Mouse (Mus musculus): Measurements from ENCODE around the gene Gm20532. TPM values are rescaled to one million over a fixed set of nuclear protein-coding genes. Genes with fewer than 3 reads are reported as not detected.
A peak's percentile ranks its signal among the peaks of the same experiment; 100 is the strongest.

The Gm20532 gene
- polyA plus RNA-seq, 1 experiment = not detected

DNA sequence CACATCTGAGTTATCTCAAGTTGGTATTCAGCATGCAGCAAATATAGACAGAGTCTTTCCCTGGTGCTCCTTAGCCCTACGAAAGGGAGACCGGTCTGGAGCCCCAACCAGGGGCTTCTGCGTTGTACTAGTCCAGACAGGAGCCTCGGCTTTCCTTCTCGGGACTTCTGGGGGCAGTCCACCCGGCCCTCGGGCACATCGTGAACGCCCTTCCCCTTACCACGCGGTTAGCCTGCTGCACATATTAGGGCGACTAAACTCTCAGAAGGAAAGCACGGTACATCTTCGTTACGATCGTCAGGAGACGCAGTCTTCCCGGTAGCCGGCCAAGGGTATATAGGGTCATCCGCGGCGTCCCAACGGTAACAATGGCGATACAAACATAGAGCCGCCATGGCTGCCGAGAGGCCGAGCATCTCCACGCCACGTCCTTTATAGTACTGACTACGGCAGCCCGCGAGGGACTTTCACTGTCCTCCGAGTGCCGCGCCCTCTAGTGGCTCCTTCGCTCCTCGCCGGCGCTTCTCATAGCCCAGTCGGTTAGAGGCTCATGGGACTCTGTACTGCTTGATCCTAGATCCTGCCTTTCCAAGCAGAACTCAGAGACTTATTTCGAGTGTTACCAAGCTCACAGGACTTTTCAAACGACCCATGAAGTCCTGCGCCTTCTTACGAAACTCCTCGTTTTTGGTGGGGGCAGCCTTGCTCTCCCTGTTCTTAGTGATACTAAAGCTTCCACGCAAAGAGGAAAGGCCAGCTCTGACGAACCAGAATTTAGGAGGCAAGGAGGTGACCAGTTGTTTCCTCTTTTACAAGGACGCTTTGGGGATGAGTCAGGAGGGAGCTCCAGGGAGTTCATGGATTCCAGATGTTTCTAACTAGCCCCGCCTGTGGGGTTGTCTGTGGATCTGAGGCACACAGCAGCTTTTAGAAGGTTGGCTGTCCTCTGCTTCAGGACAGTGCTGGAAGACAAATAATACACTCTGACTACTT, 53.7 kb downstream of the Gm20532 start:
- peak; percentile 94 to 98 for DNase-seq
- H3K27me3 ChIP-seq (ENCODE audit: control insufficient read depth, insufficient read depth, low read length) = no peaks in the 10 kb centered on the region
- peaks cover 25% of the 10 kb centered on the region for H3K4me1 ChIP-seq (ENCODE audit: control insufficient read depth, insufficient read depth, low read length)
- peak overlapping the region; percentile 99 for H3K4me3 ChIP-seq (replicated peaks; ENCODE audit: insufficient read depth, low read depth, low read length)
- WGBS = 5% methylated on average over 49 of the region's 49 CpGs
- peak; percentile 88 for TF ChIP-seq POLR2A (IDR thresholded peaks at IDR 0.05; ENCODE audit: borderline replicate concordance, insufficient read depth, low read length)
- TF ChIP-seq CTCF (IDR thresholded peaks at IDR 0.05; ENCODE audit: borderline replicate concordance, insufficient read depth, low read depth, low read length) = peak; percentile 84
- H3K27ac ChIP-seq (ENCODE audit: insufficient read depth, low read length) = peak overlapping the region; percentile 74

DNA sequence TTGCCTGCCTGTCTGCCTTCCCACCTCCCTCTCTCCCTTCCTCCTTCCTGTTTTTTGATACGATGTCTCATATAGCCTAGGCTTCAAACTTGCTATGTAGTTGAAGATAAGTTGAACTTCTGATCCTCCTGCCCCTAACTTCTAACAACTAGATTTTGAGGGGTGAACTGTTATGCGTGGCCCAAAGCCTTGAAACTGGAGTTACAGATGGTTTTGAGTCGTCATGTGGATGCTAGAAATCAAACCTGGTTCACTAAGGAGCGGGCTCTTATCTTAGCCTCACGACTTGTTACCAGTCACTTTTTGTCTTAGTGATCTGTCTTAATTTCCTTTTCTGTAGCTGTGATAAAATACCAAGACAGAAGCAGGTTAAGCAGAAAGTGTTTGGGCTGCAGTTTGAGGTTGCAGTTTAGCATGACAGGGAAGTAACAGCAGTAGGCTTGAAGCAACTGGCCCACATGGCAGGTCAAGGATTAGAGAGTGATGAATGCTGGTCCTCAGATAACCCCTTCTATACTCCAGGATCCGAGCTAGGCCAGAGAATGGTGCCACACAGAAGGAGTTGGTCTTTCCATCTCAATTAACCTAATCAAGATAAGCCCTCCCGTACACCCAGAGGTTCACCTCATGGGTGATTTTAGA, 54.7 kb downstream of the Gm20532 start:
- Histone ChIP-seq H3K27ac (ENCODE audit: insufficient read depth, low read length) (no peak overlapping the region), H3K27me3 (ENCODE audit: control insufficient read depth, insufficient read depth, low read length) (no peaks in the 10 kb centered on the region), H3K4me3 (replicated peaks; ENCODE audit: insufficient read depth, low read depth, low read length) (no peak overlapping the region), H3K4me1 (ENCODE audit: control insufficient read depth, insufficient read depth, low read length) (peaks cover 15% of the 10 kb centered on the region)
- peak in 1 of 2 experiments; percentile 3 for DNase-seq
- TF ChIP-seq CTCF (IDR thresholded peaks at IDR 0.05; ENCODE audit: borderline replicate concordance, insufficient read depth, low read depth, low read length) = no peak
- TF ChIP-seq POLR2A (IDR thresholded peaks at IDR 0.05; ENCODE audit: borderline replicate concordance, insufficient read depth, low read length) = no peak
- 81% methylated on average over 7 of the region's 7 CpGs for WGBS

DNA sequence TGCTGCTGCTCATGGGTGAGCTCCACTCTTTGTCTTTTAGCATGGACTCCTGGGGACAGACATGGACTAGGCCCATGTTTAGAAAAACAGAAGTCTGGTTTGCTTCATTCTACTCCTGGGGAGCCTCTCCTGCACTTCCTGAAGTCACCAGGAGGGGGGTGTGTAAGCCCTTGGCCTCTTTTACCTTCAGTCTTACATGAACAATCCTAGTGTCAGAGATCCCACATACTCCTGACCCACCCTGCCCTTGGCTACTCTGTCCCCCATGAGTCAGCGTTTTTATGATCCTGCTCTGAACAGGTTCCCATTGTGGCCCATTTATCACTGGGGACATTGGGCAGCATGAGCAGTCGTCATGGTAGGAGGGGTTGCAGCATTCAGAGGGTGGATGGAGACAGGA, 57.5 kb downstream of the Gm20532 start:
- Histone ChIP-seq H3K27me3 (ENCODE audit: control insufficient read depth, insufficient read depth, low read length) (no peaks in the 10 kb centered on the region), H3K27ac (ENCODE audit: insufficient read depth, low read length) (no peak overlapping the region), H3K4me1 (ENCODE audit: control insufficient read depth, insufficient read depth, low read length) (peaks cover 3% of the 10 kb centered on the region), H3K4me3 (replicated peaks; ENCODE audit: insufficient read depth, low read depth, low read length) (no peak overlapping the region)
- no peak for DNase-seq
- no peak for TF ChIP-seq POLR2A (IDR thresholded peaks at IDR 0.05; ENCODE audit: borderline replicate concordance, insufficient read depth, low read length)
- TF ChIP-seq CTCF (IDR thresholded peaks at IDR 0.05; ENCODE audit: borderline replicate concordance, insufficient read depth, low read depth, low read length) = peak; percentile 16; the same call in 1 of the 2 replicates
- 72% methylated on average over 2 of the region's 2 CpGs for WGBS

DNA sequence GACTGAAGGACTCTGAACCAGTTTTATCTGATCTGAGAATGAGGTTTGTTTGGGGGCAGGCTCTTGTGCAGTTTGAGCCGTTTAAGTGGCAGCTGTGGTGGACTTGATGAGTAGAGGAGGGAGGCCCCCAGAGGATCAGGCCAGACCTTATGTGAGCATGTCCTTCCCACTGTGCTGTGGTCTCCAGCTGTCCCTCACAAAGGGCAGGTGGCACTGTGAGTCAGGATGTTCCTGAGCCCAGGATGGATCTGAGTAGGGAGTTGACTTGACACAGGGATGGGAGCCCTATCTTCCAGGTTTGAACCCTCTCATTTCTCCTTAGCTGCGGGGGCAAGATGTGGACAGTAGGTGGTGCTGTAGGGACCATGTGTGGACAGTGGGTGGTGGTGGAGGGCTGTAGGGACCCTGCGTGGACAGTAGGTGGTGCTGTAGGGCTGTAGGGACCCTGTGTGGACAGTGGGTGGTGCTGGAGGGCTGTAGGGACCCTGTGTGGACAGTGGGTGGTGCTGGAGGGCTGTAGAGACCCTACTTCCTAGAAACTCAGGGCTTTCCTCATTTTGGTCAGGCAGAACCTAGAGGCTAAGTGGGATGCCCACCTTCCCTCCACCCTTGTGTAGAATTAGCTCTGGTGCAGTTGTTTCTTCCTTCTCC, 60.3 kb downstream of the Gm20532 start:
- TF ChIP-seq POLR2A (IDR thresholded peaks at IDR 0.05; ENCODE audit: borderline replicate concordance, insufficient read depth, low read length) (no peak), CTCF (IDR thresholded peaks at IDR 0.05; ENCODE audit: borderline replicate concordance, insufficient read depth, low read depth, low read length) (peak; percentile 100)
- 9% methylated on average over 3 of the region's 3 CpGs for WGBS
- Histone ChIP-seq H3K4me3 (replicated peaks; ENCODE audit: insufficient read depth, low read depth, low read length) (no peak overlapping the region), H3K27me3 (ENCODE audit: control insufficient read depth, insufficient read depth, low read length) (no peaks in the 10 kb centered on the region), H3K4me1 (ENCODE audit: control insufficient read depth, insufficient read depth, low read length) (no peaks in the 10 kb centered on the region), H3K27ac (ENCODE audit: insufficient read depth, low read length) (no peak overlapping the region)
- peak; percentile 66 to 71 for DNase-seq

DNA sequence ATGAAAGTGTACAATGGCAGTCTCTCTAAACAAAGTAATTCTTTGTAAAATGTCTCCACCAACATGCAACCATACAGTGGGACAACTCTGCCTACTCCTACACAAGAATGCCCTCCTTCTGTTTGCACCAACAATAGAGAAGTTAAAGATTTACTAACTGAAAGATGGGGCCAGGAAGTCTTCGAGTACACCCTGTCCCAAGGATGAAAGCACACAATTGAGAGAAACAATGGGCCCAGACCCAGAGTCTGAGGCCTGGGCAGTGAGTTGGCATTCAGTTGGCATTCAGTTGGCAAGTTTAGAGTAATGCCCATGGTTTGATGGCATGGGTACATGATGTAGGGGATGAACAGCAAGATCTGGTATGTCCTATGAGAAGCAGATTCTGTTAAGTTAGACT, 68.2 kb downstream of the Gm20532 start:
- H3K27ac ChIP-seq (ENCODE audit: insufficient read depth, low read length) = no peak overlapping the region
- 58% methylated on average over 1 of the region's 1 CpGs for WGBS
- H3K4me3 ChIP-seq (replicated peaks; ENCODE audit: insufficient read depth, low read depth, low read length) = no peak overlapping the region
- H3K4me1 ChIP-seq (ENCODE audit: control insufficient read depth, insufficient read depth, low read length) = no peaks in the 10 kb centered on the region
- TF ChIP-seq POLR2A (IDR thresholded peaks at IDR 0.05; ENCODE audit: borderline replicate concordance, insufficient read depth, low read length) = no peak
- TF ChIP-seq CTCF (IDR thresholded peaks at IDR 0.05; ENCODE audit: borderline replicate concordance, insufficient read depth, low read depth, low read length) = no peak
- no peak for DNase-seq
- H3K27me3 ChIP-seq (ENCODE audit: control insufficient read depth, insufficient read depth, low read length) = no peaks in the 10 kb centered on the region

DNA sequence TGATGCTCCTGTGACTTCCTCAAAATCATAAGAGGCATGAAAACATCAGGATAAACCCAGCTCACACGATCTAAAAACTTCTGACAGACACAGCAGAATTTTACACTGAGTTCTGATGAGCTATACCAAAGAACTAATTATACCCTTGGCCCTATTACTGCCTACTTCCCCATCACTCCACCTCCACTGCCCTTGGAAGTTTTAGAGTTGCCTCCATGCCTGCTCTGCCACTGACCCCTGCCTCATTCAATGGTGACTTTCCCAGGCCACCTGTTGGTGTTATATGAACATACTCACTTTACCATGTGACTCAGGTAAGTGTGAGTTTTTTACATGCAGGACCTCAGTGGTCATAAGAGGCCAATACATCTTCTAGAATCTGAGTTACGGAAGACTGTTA, 71.0 kb downstream of the Gm20532 start:
- 76% methylated on average over 2 of the region's 2 CpGs for WGBS

DNA sequence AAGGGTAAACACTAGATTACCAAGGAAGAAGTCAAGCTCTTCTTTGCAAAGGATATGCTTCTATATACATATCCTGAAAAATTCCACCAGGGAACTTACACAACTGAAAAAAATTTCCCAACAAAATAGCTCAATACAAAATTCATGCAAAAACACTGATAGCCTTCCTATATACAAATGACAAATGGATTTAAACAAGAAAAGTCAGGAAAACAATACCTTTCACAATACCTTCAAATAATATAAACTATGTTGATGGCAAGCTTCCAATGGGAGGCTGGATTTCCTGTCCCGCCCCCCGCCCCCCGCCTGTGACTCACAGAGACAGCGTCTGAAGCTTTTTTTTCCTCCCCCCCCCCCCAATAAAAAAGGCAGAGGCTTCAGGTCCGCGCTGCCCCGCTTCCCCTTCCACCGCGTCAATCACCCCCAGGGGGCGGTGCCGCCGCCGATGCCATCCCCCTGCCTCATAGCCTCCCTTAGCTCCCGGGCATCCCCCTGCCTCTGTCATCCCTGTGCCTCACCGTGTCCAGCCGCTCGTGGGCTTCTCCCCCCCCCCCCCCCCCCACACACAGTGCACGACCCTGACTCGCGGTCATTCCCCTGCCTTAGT, 74.8 kb downstream of the Gm20532 start:
- DNase-seq = no peak
- Histone ChIP-seq H3K4me1 (ENCODE audit: control insufficient read depth, insufficient read depth, low read length) (no peaks in the 10 kb centered on the region), H3K27ac (ENCODE audit: insufficient read depth, low read length) (no peak overlapping the region), H3K4me3 (replicated peaks; ENCODE audit: insufficient read depth, low read depth, low read length) (no peak overlapping the region), H3K27me3 (ENCODE audit: control insufficient read depth, insufficient read depth, low read length) (no peaks in the 10 kb centered on the region; the same call in 1 of the 2 replicates)
- no peak for TF ChIP-seq POLR2A (IDR thresholded peaks at IDR 0.05; ENCODE audit: borderline replicate concordance, insufficient read depth, low read length)
- TF ChIP-seq CTCF (IDR thresholded peaks at IDR 0.05; ENCODE audit: borderline replicate concordance, insufficient read depth, low read depth, low read length) = no peak
- 2% methylated on average over 15 of the region's 20 CpGs for WGBS

More for the DNA sequence above, 71.0 kb downstream of the Gm20532 start:
- TF ChIP-seq CTCF (IDR thresholded peaks at IDR 0.05; ENCODE audit: borderline replicate concordance, insufficient read depth, low read depth, low read length) = no peak
- no peak for TF ChIP-seq POLR2A (IDR thresholded peaks at IDR 0.05; ENCODE audit: borderline replicate concordance, insufficient read depth, low read length)
- no peaks in the 10 kb centered on the region; the same call in 1 of the 2 replicates for H3K27me3 ChIP-seq (ENCODE audit: control insufficient read depth, insufficient read depth, low read length)
- H3K4me1 ChIP-seq (ENCODE audit: control insufficient read depth, insufficient read depth, low read length) = no peaks in the 10 kb centered on the region
- DNase-seq = no peak
- H3K27ac ChIP-seq (ENCODE audit: insufficient read depth, low read length) = no peak overlapping the region
- H3K4me3 ChIP-seq (replicated peaks; ENCODE audit: insufficient read depth, low read depth, low read length) = no peak overlapping the region

Data from cerebellum, adult 2 months (tissue).